Mouse (Mus musculus) limb, embryonic 14.5 days (tissue): ENCODE measurements around the gene Soat2. TPM values are rescaled to one million over a fixed set of nuclear protein-coding genes. Genes with fewer than 3 reads are reported as not detected.

Experiments
- ATAC-seq: fragments of 200-750 bp; cut with Nextera tagmentation; 2 replicates; pipeline ENCODE4 v1.8.0; 2017; ENCODE audit warnings: low read depth, moderate number of reproducible peaks, moderate TSS enrichment; ENCODE audit not compliant: low FRiP score
- DNase-seq: peaks from one replicate; pipeline ENCODE4 v3.0.0-alpha.2; 2015; ENCODE audit warnings: low spot score
- H3K27ac ChIP-seq: fragments of 300-500 bp; sonication (generic); replicated peaks from 2 replicates; pipeline ENCODE4 v1.5.1; 2014; ENCODE audit warnings: low read depth, mild to moderate bottlenecking, low read length, moderate library complexity, mixed read lengths
- H3K27me3 ChIP-seq: fragments of 300-500 bp; sonication (generic); 2 replicates; pipeline ENCODE4 v1.6.1; 2014; ENCODE audit warnings: low read length, mixed read lengths; ENCODE audit not compliant: control insufficient read depth, insufficient read depth
- H3K36me3 ChIP-seq: fragments of 300-500 bp; sonication (generic); 2 replicates; pipeline ENCODE4 v1.6.1; 2014; ENCODE audit warnings: mild to moderate bottlenecking, low read length, moderate library complexity, mixed read lengths; ENCODE audit not compliant: control insufficient read depth, insufficient read depth
- H3K4me1 ChIP-seq: fragments of 300-500 bp; sonication (generic); 2 replicates; pipeline ENCODE4 v1.6.1; 2014; ENCODE audit warnings: antibody characterized with exemption, low read length, mixed read lengths; ENCODE audit not compliant: control insufficient read depth, insufficient read depth
- H3K4me2 ChIP-seq: fragments of 300-500 bp; sonication (generic); replicated peaks from 2 replicates; pipeline ENCODE4 v1.6.1; 2014; ENCODE audit warnings: low read depth, mild to moderate bottlenecking, low read length, moderate library complexity; ENCODE audit not compliant: severe bottlenecking
- H3K4me3 ChIP-seq: fragments of 300-500 bp; sonication (generic); replicated peaks from 2 replicates; pipeline ENCODE4 v1.5.1; 2014; ENCODE audit warnings: low read length
- H3K9ac ChIP-seq: fragments of 300-500 bp; sonication (generic); 2 replicates; pipeline ENCODE4 v1.6.1; 2014; ENCODE audit warnings: mild to moderate bottlenecking, low read depth, low read length, moderate library complexity; ENCODE audit not compliant: severe bottlenecking
- H3K9me3 ChIP-seq: fragments of 300-500 bp; sonication (generic); 2 replicates; pipeline ENCODE4 v1.6.1; 2016; ENCODE audit warnings: low read length; ENCODE audit not compliant: control insufficient read depth
- POLR2A ChIP-seq: fragments of 200-500 bp; IDR thresholded peaks from 2 replicates; pipeline ENCODE4 v1.8.0; 2012; ENCODE audit warnings: inconsistent platforms, mild to moderate bottlenecking, moderate library complexity, borderline replicate concordance; ENCODE audit not compliant: insufficient read depth, insufficient read length; ENCODE audit errors: extremely low read depth
- WGBS: fragments of 180-500 bp; shearing (Covaris S2); extraction: QIAGEN DNeasy Blood & Tissue Kit; methylation state at CpG from one replicate; pipeline ENCODE4 v1.1.7; 2014; 5-methylcytosine and 5-hydroxymethylcytosine counted together
- polyA plus RNA-seq, 2 experiments: library from polyadenylated mRNA; depleted of rRNA in 1 of 2; stranded (reverse) in 1 of 2; unstranded in 1 of 2; fragments of >200 nt; fragmentation: Nextera tagmentation in 1 of 2; extraction: Ambion mirVana in 1 of 2; gene quantifications; 2 replicates each; pipeline versions ENCODE4 v1.2.1 to v1.2.3; 2012 to 2014

Gene Soat2
- polyA plus RNA-seq, 2 experiments, result 0.76 to 0.87 TPM

- Histone ChIP-seq H3K9ac (no peak overlapping the region), H3K4me3 (no peak overlapping the region), H3K27me3 (no peaks in the 10 kb centered on the region), H3K4me1 (peaks cover 20% of the 10 kb centered on the region), H3K27ac (no peak overlapping the region), H3K36me3 (peaks cover 74% of the 10 kb centered on the region), H3K4me2 (no peak overlapping the region), H3K9me3 (no peaks in the 10 kb centered on the region)
- ATAC-seq (no peak), DNase-seq (no peak)
- no peak for TF ChIP-seq POLR2A
- 86% methylated on average over 9 of the region's 9 CpGs for WGBS
Measured at GRCm38 (mm10) chr15:102208092-102208561, 57.8 kb downstream of the Soat2 start.

- no peak for TF ChIP-seq POLR2A
- 88% methylated on average over 8 of the region's 8 CpGs for WGBS
- H3K36me3 ChIP-seq, result peaks cover 83% of the 10 kb centered on the region
Measured at GRCm38 (mm10) chr15:102209114-102209513, 58.8 kb downstream of the Soat2 start.

GRCm38 (mm10) chr15:102210816-102211215 lies 60.5 kb downstream of the Soat2 start:
- peaks cover 84% of the 10 kb centered on the region for H3K36me3 ChIP-seq
- DNase-seq (no peak), ATAC-seq (no peak)
- H3K27me3 ChIP-seq, result no peaks in the 10 kb centered on the region
- peaks cover 6% of the 10 kb centered on the region for H3K4me1 ChIP-seq
- no peaks in the 10 kb centered on the region for H3K9me3 ChIP-seq
- no peak overlapping the region for H3K4me3 ChIP-seq
- H3K27ac ChIP-seq, result no peak overlapping the region
- H3K4me2 ChIP-seq, result no peak overlapping the region
- H3K9ac ChIP-seq, result no peak overlapping the region
- WGBS, result 92% methylated on average over 4 of the region's 4 CpGs
- TF ChIP-seq POLR2A, result no peak

More at GRCm38 (mm10) chr15:102209114-102209513, 58.8 kb downstream of the Soat2 start:
- no peak overlapping the region for H3K27ac ChIP-seq
- H3K4me1 ChIP-seq, result peaks cover 20% of the 10 kb centered on the region
- H3K9ac ChIP-seq, result no peak overlapping the region
- DNase-seq (no peak), ATAC-seq (no peak)
- no peaks in the 10 kb centered on the region for H3K9me3 ChIP-seq
- no peak overlapping the region for H3K4me2 ChIP-seq
- no peak overlapping the region for H3K4me3 ChIP-seq
- no peaks in the 10 kb centered on the region for H3K27me3 ChIP-seq

DNA sequence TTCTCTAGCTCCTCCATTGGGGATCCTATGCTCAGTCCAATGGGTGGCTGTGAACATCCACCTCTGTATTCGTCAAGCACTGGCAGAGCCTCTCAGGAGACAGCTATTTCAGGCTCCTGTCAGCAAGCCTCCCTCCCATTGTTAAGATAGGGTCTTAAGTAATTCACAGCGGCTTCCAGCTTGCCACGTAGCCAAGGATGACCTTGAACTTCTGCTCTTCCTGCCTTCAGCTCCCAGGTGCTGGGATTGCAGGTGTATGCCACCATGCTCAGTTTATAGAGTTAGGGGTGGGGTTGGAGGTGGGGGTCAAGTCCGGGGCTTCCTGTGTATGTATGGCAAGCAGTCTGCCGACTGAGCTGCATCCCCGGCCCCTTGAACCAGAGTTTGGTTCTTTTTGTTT lies 61.6 kb downstream of the Soat2 start:
- Histone ChIP-seq H3K27ac (no peak overlapping the region), H3K9ac (no peak overlapping the region), H3K27me3 (no peaks in the 10 kb centered on the region), H3K4me2 (no peak overlapping the region), H3K9me3 (no peaks in the 10 kb centered on the region), H3K4me1 (no peaks in the 10 kb centered on the region; the same call in 1 of the 2 replicates), H3K4me3 (no peak overlapping the region), H3K36me3 (peaks cover 88% of the 10 kb centered on the region)
- 88% methylated on average over 6 of the region's 6 CpGs for WGBS
- ATAC-seq (no peak), DNase-seq (no peak)
- TF ChIP-seq POLR2A, result no peak

Other genes with a start within 250 kb of the Soat2 start
- gene Krt4, start 225.8 kb upstream of the Soat2 start, polyA plus RNA-seq (2012; rRNA removed), result 27.0 and 51.0 TPM in 2 replicates
- 180 and 268 TPM in 2 replicates for gene Krt4, start 225.8 kb upstream of the Soat2 start, polyA plus RNA-seq (2014; fragmentation: Nextera tagmentation; extraction: Ambion mirVana)
- 0.18 and 0.23 TPM in 2 replicates for gene Krt79, start 210.2 kb upstream of the Soat2 start, polyA plus RNA-seq (2012; rRNA removed)
- gene Krt79, start 210.2 kb upstream of the Soat2 start, polyA plus RNA-seq (2014; fragmentation: Nextera tagmentation; extraction: Ambion mirVana), result 0.29 and 0.51 TPM in 2 replicates
- gene Krt78, start 196.2 kb upstream of the Soat2 start, polyA plus RNA-seq (2012; rRNA removed), result 0.04 and 0.09 TPM in 2 replicates
- 0.08 and 0.22 TPM in 2 replicates for gene Krt78, start 196.2 kb upstream of the Soat2 start, polyA plus RNA-seq (2014; fragmentation: Nextera tagmentation; extraction: Ambion mirVana)
- gene Krt8, start 146.0 kb upstream of the Soat2 start, polyA plus RNA-seq (2012; rRNA removed), result 3.7 and 7.9 TPM in 2 replicates
- 13.2 and 19.8 TPM in 2 replicates for gene Krt8, start 146.0 kb upstream of the Soat2 start, polyA plus RNA-seq (2014; fragmentation: Nextera tagmentation; extraction: Ambion mirVana)
- 5.9 and 7.6 TPM in 2 replicates for gene Krt18, start 122.3 kb upstream of the Soat2 start, polyA plus RNA-seq (2012; rRNA removed)
- 16.4 and 22.3 TPM in 2 replicates for gene Krt18, start 122.3 kb upstream of the Soat2 start, polyA plus RNA-seq (2014; fragmentation: Nextera tagmentation; extraction: Ambion mirVana)
- gene Eif4b, start 76.8 kb upstream of the Soat2 start, polyA plus RNA-seq (2012; rRNA removed), result 165 and 199 TPM in 2 replicates
- gene Eif4b, start 76.8 kb upstream of the Soat2 start, polyA plus RNA-seq (2014; fragmentation: Nextera tagmentation; extraction: Ambion mirVana), result 133 and 134 TPM in 2 replicates
- gene Tns2, start 50.1 kb upstream of the Soat2 start, polyA plus RNA-seq (2012; rRNA removed), result 114 and 134 TPM in 2 replicates
- gene Tns2, start 50.1 kb upstream of the Soat2 start, polyA plus RNA-seq (2014; fragmentation: Nextera tagmentation; extraction: Ambion mirVana), result 62.5 and 66.3 TPM in 2 replicates
- gene Spryd3, start 14.3 kb upstream of the Soat2 start, polyA plus RNA-seq (2012; rRNA removed), result 37.4 and 39.8 TPM in 2 replicates
- gene Spryd3, start 14.3 kb upstream of the Soat2 start, polyA plus RNA-seq (2014; fragmentation: Nextera tagmentation; extraction: Ambion mirVana), result 18.7 and 18.9 TPM in 2 replicates
- gene Igfbp6, start 6.2 kb upstream of the Soat2 start, polyA plus RNA-seq (2012; rRNA removed), result 6.2 and 8.1 TPM in 2 replicates
- gene Igfbp6, start 6.2 kb upstream of the Soat2 start, polyA plus RNA-seq (2014; fragmentation: Nextera tagmentation; extraction: Ambion mirVana), result 11.7 and 11.9 TPM in 2 replicates
- 89.4 and 96.0 TPM in 2 replicates for gene Zfp740, start 52.7 kb downstream of the Soat2 start, polyA plus RNA-seq (2012; rRNA removed)
- gene Zfp740, start 52.7 kb downstream of the Soat2 start, polyA plus RNA-seq (2014; fragmentation: Nextera tagmentation; extraction: Ambion mirVana), result 53.8 and 64.0 TPM in 2 replicates
- 112 and 130 TPM in 2 replicates for gene Csad, start 54.2 kb downstream of the Soat2 start, polyA plus RNA-seq (2012; rRNA removed)
- 66.1 and 75.3 TPM in 2 replicates for gene Csad, start 54.2 kb downstream of the Soat2 start, polyA plus RNA-seq (2014; fragmentation: Nextera tagmentation; extraction: Ambion mirVana)
- 2.7 and 3.0 TPM in 2 replicates for gene Itgb7, start 81.4 kb downstream of the Soat2 start, polyA plus RNA-seq (2012; rRNA removed)
- gene Itgb7, start 81.4 kb downstream of the Soat2 start, polyA plus RNA-seq (2014; fragmentation: Nextera tagmentation; extraction: Ambion mirVana), result 4.2 and 6.5 TPM in 2 replicates
- 135 and 175 TPM in 2 replicates for gene Rarg, start 107.0 kb downstream of the Soat2 start, polyA plus RNA-seq (2012; rRNA removed)
- 115 and 140 TPM in 2 replicates for gene Rarg, start 107.0 kb downstream of the Soat2 start, polyA plus RNA-seq (2014; fragmentation: Nextera tagmentation; extraction: Ambion mirVana)
- gene Gm9918, start 120.0 kb downstream of the Soat2 start, polyA plus RNA-seq (2012; rRNA removed), result 3.1 and 3.8 TPM in 2 replicates
- gene Gm9918, start 120.0 kb downstream of the Soat2 start, polyA plus RNA-seq (2014; fragmentation: Nextera tagmentation; extraction: Ambion mirVana), result 0.93 and 1.0 TPM in 2 replicates
- 55.6 and 76.8 TPM in 2 replicates for gene Mfsd5, start 128.9 kb downstream of the Soat2 start, polyA plus RNA-seq (2012; rRNA removed)
- 77.7 and 82.1 TPM in 2 replicates for gene Mfsd5, start 128.9 kb downstream of the Soat2 start, polyA plus RNA-seq (2014; fragmentation: Nextera tagmentation; extraction: Ambion mirVana)
- gene Espl1, start 145.7 kb downstream of the Soat2 start, polyA plus RNA-seq (2012; rRNA removed), result 37.2 and 40.0 TPM in 2 replicates
- gene Espl1, start 145.7 kb downstream of the Soat2 start, polyA plus RNA-seq (2014; fragmentation: Nextera tagmentation; extraction: Ambion mirVana), result 27.2 and 27.3 TPM in 2 replicates
- 177 and 331 TPM in 2 replicates for gene Pfdn5, start 175.6 kb downstream of the Soat2 start, polyA plus RNA-seq (2012; rRNA removed)
- gene Pfdn5, start 175.6 kb downstream of the Soat2 start, polyA plus RNA-seq (2014; fragmentation: Nextera tagmentation; extraction: Ambion mirVana), result 527 and 545 TPM in 2 replicates
- 108 and 117 TPM in 2 replicates for gene Myg1, start 181.2 kb downstream of the Soat2 start, polyA plus RNA-seq (2012; rRNA removed)
- gene Myg1, start 181.2 kb downstream of the Soat2 start, polyA plus RNA-seq (2014; fragmentation: Nextera tagmentation; extraction: Ambion mirVana), result 91.1 and 92.1 TPM in 2 replicates
- gene Aaas, start 200.2 kb downstream of the Soat2 start, polyA plus RNA-seq (2012; rRNA removed), result 65.5 and 86.5 TPM in 2 replicates
- 54.4 and 59.6 TPM in 2 replicates for gene Aaas, start 200.2 kb downstream of the Soat2 start, polyA plus RNA-seq (2014; fragmentation: Nextera tagmentation; extraction: Ambion mirVana)
- gene Sp7, start 216.7 kb downstream of the Soat2 start, polyA plus RNA-seq (2012; rRNA removed), result 22.5 and 32.5 TPM in 2 replicates
- 7.9 and 11.7 TPM in 2 replicates for gene Sp7, start 216.7 kb downstream of the Soat2 start, polyA plus RNA-seq (2014; fragmentation: Nextera tagmentation; extraction: Ambion mirVana)